Mouse (Mus musculus) MEL (cell line): Measurements from ENCODE around the gene Zcchc3.

Experiments used
- CTCF ChIP-seq, 3 experiments: IDR thresholded peaks in 2 of 3; conservative IDR thresholded peaks in 1 of 3; 2 replicates each; pipeline ENCODE4 v1.5.1; 2011 to 2012; ENCODE audit warnings: low read length in 3 of 3, low read depth in 2 of 3, mild to moderate bottlenecking in 2 of 3, improper control_type of control experiment in 1 of 3, inconsistent platforms in 1 of 3, mixed read lengths in 1 of 3, moderate library complexity in 1 of 3; ENCODE audit not compliant: control insufficient read depth in 1 of 3, insufficient read depth in 1 of 3, poor library complexity in 1 of 3, severe bottlenecking in 1 of 3
- ETS1 ChIP-seq: IDR thresholded peaks from 2 replicates; pipeline ENCODE4 v1.6.1; 2012; ENCODE audit warnings: low read depth, mild to moderate bottlenecking, inconsistent platforms, low read length, improper control_type of control experiment, moderate library complexity
- GABPA ChIP-seq: IDR thresholded peaks from 2 replicates; pipeline ENCODE4 v1.6.1; 2012; ENCODE audit warnings: low read depth, mild to moderate bottlenecking, inconsistent platforms, low read length, improper control_type of control experiment, moderate library complexity
- MAFK ChIP-seq: IDR thresholded peaks from 2 replicates; pipeline ENCODE4 v1.6.1; 2011; ENCODE audit warnings: low read depth, mild to moderate bottlenecking, low read length, improper control_type of control experiment, borderline replicate concordance
- MAX ChIP-seq: IDR thresholded peaks from 2 replicates; pipeline ENCODE4 v1.6.1; 2011; ENCODE audit warnings: low read length, improper control_type of control experiment
- MXI1 ChIP-seq: IDR thresholded peaks from 2 replicates; pipeline ENCODE4 v1.6.1; 2011; ENCODE audit warnings: mild to moderate bottlenecking, low read depth, low read length, improper control_type of control experiment
- MYB ChIP-seq: IDR thresholded peaks from 2 replicates; pipeline ENCODE4 v1.6.1; 2011; ENCODE audit warnings: mild to moderate bottlenecking, low read depth, low read length, improper control_type of control experiment
- POLR2AphosphoS2 ChIP-seq: IDR thresholded peaks from 2 replicates; pipeline ENCODE4 v1.6.1; 2011; ENCODE audit warnings: low read length, improper control_type of control experiment
- SMC3 ChIP-seq: IDR thresholded peaks from 2 replicates; pipeline ENCODE4 v1.6.1; 2011; ENCODE audit warnings: low read depth, low read length, improper control_type of control experiment
- TBP ChIP-seq: IDR thresholded peaks from 2 replicates; pipeline ENCODE4 v1.8.0; 2011; ENCODE audit warnings: low read depth, low read length, improper control_type of control experiment
- ZNF384 ChIP-seq: IDR thresholded peaks from 2 replicates; pipeline ENCODE4 v1.6.1; 2012; ENCODE audit warnings: low read depth, mild to moderate bottlenecking, inconsistent platforms, low read length, improper control_type of control experiment

DNA sequence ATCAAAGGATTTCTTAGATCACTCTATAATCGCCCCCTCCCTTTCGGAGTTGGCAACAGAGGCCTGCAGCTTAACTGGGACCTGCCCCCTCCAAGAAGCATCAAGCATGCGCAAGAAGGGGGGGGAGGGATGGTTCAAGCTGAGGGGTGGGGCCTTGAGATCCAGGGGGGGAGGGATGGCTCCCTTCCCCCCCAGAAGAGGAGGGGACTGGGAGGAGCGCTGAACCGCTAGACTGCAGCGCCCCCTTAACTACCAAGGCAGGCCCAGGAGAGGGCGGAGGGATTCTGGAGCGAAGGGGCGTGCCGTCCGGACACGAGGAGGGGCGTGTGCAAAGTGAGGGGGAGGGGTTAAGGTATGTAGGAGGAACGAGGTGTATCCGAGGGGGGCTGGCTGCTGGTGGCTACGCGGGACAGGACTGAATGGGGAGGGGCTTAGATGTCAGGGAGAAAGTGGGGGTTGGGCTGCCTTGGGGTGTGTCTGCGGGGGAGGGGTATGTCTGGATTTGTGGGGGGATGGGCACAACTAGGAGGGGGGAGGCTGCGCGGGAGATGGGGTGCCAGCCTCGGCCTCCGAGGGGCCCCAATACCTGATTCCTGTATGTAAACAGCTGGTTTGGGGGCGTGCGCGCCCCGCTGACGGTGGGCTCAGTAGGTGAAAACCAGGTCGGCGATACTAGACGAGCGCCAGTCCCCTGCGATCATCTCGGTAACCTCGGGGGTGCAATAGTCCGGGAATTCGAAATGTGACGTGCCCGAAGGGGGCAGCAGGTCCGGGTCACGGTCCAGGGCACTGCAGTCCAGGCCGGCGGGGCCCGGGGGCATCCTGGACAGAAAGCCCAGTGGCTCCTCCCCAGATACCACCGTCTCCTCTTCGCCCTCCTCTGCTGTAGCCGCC, 18.5 kb downstream of the Zcchc3 start:
- no peak for TF ChIP-seq MAFK
- peak; percentile 61; the same call in 1 of the 2 replicates for TF ChIP-seq ETS1
- no peak for TF ChIP-seq GABPA
- TF ChIP-seq POLR2AphosphoS2: peak; percentile 63; the same call in 1 of the 2 replicates
- no peak for TF ChIP-seq ZNF384
- peak in 2 of 3 experiments; percentile 33 to 35; a peak in 4 of 6 replicates for TF ChIP-seq CTCF (IDR thresholded peaks at IDR 0.05 in 2 of 3, conservative IDR thresholded peaks at IDR 0.05 in 1 of 3; ENCODE audit: control insufficient read depth in 1 of 3, insufficient read depth in 1 of 3, low read depth in 2 of 3, low read length in 3 of 3, poor library complexity in 1 of 3, severe bottlenecking in 1 of 3)
- peak; percentile 72 for TF ChIP-seq MAX
- no peak for TF ChIP-seq TBP
- TF ChIP-seq MYB: no peak
- TF ChIP-seq MXI1: peak; percentile 82
- no peak for TF ChIP-seq SMC3
